Mouse (Mus musculus) liver, adult 2 months (tissue): ENCODE measurements at regions not wholly inside any gene's neighbourhood (a gene's known extent, or its start where the extent isn't known, plus 50 kb on each side); places are given as distances from the start of the nearest gene placed in this dataset.

Experiments used
- CTCF ChIP-seq: fragments of 200-500 bp; IDR thresholded peaks from 2 replicates; pipeline ENCODE4 v1.5.1; 2011; ENCODE audit warnings: low read depth, low read length, control low read depth
- POLR2A ChIP-seq: fragments of 200-500 bp; IDR thresholded peaks from 2 replicates; pipeline ENCODE4 v1.6.1; 2011; ENCODE audit warnings: low read length, control low read depth; ENCODE audit not compliant: insufficient read depth; ENCODE audit errors: extremely low read depth

DNA sequence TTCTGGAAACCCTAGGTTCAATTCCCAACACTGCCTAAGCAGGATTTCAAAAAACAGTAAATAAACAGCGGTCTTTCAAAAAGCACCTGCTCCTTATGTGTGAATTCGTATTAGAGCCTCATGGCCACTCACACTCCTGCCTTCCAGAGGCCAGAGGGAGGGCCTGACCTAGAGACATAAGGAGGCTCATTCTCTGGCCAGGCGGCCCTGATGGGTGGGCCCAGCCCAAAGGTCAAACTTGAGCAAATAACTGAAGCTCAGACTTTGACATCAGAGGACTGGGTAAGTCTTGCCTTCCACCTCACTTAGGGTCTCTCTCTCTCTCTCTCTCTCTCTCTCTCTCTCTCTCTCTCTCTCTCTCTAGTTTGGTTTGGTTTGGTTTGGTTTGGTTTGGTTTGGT is 80.7 kb downstream of the Hs1bp3 start:
- TF ChIP-seq CTCF (no peak), POLR2A (no peak)
